Mouse (Mus musculus) CH12.LX (cell line): ENCODE data around the gene Tcl1. TPM values are rescaled to one million over a fixed set of nuclear protein-coding genes. Genes with fewer than 3 reads are reported as not detected.
"Not testable (repeated sequence)": the region's sequence is repeated elsewhere in the genome, so short reads cannot be mapped to it uniquely, and the experiment has no call there.

Source experiments
- DNase-seq: peaks from one replicate; pipeline ENCODE4 v3.0.0-alpha.2; 2013; ENCODE audit errors: extremely low read depth
- H3K27ac ChIP-seq: 2 replicates; pipeline ENCODE4 v1.5.1; 2012; ENCODE audit warnings: low read depth, mild to moderate bottlenecking, control low read depth, moderate library complexity; ENCODE audit not compliant: insufficient read depth
- H3K27me3 ChIP-seq: replicated peaks from 2 replicates; pipeline ENCODE3; 2012; ENCODE audit warnings: inconsistent platforms
- H3K36me3 ChIP-seq, 2 experiments: replicated peaks in 1 of 2; 2 replicates each; pipeline versions ENCODE3 to v1.6.1; 2012; ENCODE audit warnings: inconsistent platforms in 1 of 2, low read length in 1 of 2, mild to moderate bottlenecking in 1 of 2, mixed read lengths in 1 of 2, moderate library complexity in 1 of 2; ENCODE audit not compliant: control insufficient read depth in 1 of 2, insufficient read depth in 1 of 2
- H3K4me1 ChIP-seq, 2 experiments: 2 replicates each; pipeline ENCODE4 v1.6.1; 2012; ENCODE audit warnings: inconsistent platforms in 1 of 2, moderate library complexity in 1 of 2; ENCODE audit not compliant: insufficient read depth in 2 of 2, control insufficient read depth in 1 of 2
- H3K4me2 ChIP-seq: 2 replicates; pipeline ENCODE4 v1.6.1; 2012; ENCODE audit warnings: low read depth, mild to moderate bottlenecking, control low read depth; ENCODE audit not compliant: poor library complexity, insufficient read depth, severe bottlenecking
- H3K4me3 ChIP-seq, 3 experiments: fragments of 150-350 bp in 1 of 3; sonication (generic) in 1 of 3; replicated peaks in 1 of 3; 2 replicates each; pipeline versions ENCODE3 to v1.5.1; 2011 to 2012; ENCODE audit warnings: low read depth in 2 of 3, low read length in 2 of 3, mild to moderate bottlenecking in 2 of 3, moderate library complexity in 2 of 3, control low read depth in 1 of 3, improper control_type of control experiment in 1 of 3, inconsistent platforms in 1 of 3, mixed read lengths in 1 of 3; ENCODE audit not compliant: poor library complexity in 1 of 3
- H3K79me2 ChIP-seq: replicated peaks from 2 replicates; pipeline ENCODE4 v1.6.1; 2012; ENCODE audit warnings: mild to moderate bottlenecking, moderate library complexity; ENCODE audit not compliant: control insufficient read depth, poor library complexity, insufficient read depth, severe bottlenecking; ENCODE audit errors: extremely low read depth
- H3K9ac ChIP-seq: 2 replicates; pipeline ENCODE4 v1.6.1; 2012; ENCODE audit warnings: low read depth, mild to moderate bottlenecking, control low read depth, moderate library complexity; ENCODE audit not compliant: insufficient read depth
- H3K9me3 ChIP-seq: replicated peaks from 2 replicates; pipeline ENCODE3; 2012; ENCODE audit warnings: low read length, inconsistent platforms, mixed read lengths
- CTCF ChIP-seq, 2 experiments: IDR thresholded peaks in 1 of 2; conservative IDR thresholded peaks in 1 of 2; 2 replicates each; pipeline ENCODE4 v1.5.1; 2011 to 2012; ENCODE audit warnings: low read depth in 2 of 2, low read length in 2 of 2, improper control_type of control experiment in 1 of 2, inconsistent platforms in 1 of 2, mild to moderate bottlenecking in 1 of 2, moderate library complexity in 1 of 2
- dilution Hi-C: fragments of 300-500 bp; cut with MboI; formaldehyde crosslinking; loops from 2 replicates; pipeline ENCODE4 v1.14.3; 2020; ENCODE audit warnings: low sequenced_read_pairs; ENCODE audit not compliant: extremely low pct_unique_long_range_greater_than_20kb, extremely low pct_ligation_motif_present
- in situ Hi-C: fragments of 300-500 bp; cut with MboI; formaldehyde crosslinking; loops from 3 replicates; pipeline ENCODE4 v1.14.3; 2019; ENCODE audit warnings: low sequenced_read_pairs, low pct_ligation_motif_present, low pct_unique_long_range_greater_than_20kb, mixed read lengths
- polyA plus RNA-seq: library from polyadenylated mRNA; unstranded; fragments of >175 nt; gene quantifications from 2 replicates; pipeline ENCODE4 v1.2.1, GENCODE M21; 2012; ENCODE audit warnings: low read depth; ENCODE audit not compliant: insufficient read length
- total RNA-seq, 2 experiments: library from RNA; depleted of rRNA; stranded (reverse); fragments of 300-350 nt in 1 of 2; fragments of >200 nt in 1 of 2; gene quantifications; 2 replicates each; pipeline ENCODE4 v1.2.3; 2012 to 2014

The Tcl1 gene
- total and polyA plus RNA-seq, 3 experiments: not detected

- DNase-seq, H3K4me1 ChIP-seq, H3K4me2 ChIP-seq, H3K36me3 ChIP-seq, H3K9me3 ChIP-seq, in situ Hi-C loops, H3K9ac ChIP-seq, dilution Hi-C loops, H3K79me2 ChIP-seq, H3K27ac ChIP-seq, H3K4me3 ChIP-seq: not testable (repeated sequence)
- H3K27me3 ChIP-seq: peaks cover 19% of the 10 kb centered on the region
These were observed 22.7 kb downstream of the Tcl1 start for GRCm38 (mm10) chr12:105199684-105200497.

- dilution Hi-C loops, H3K4me2 ChIP-seq, H3K79me2 ChIP-seq, H3K4me3 ChIP-seq, H3K9me3 ChIP-seq, H3K27ac ChIP-seq, DNase-seq, H3K9ac ChIP-seq, H3K4me1 ChIP-seq, in situ Hi-C loops, H3K36me3 ChIP-seq: not testable (repeated sequence)
- H3K27me3 ChIP-seq: peaks cover 16% of the 10 kb centered on the region
These were observed 31.9 kb downstream of the Tcl1 start, which contains the start of gene Tcl1b3 for GRCm38 (mm10) chr12:105190743-105191142. Gene Tcl1b3 (plus strand): TSS chr12:105191043.

- peak; percentile 21 to 34 for TF ChIP-seq CTCF (conservative IDR thresholded peaks at IDR 0.05 in 1 of 2, IDR thresholded peaks at IDR 0.05 in 1 of 2; ENCODE audit: low read depth in 2 of 2, low read length in 2 of 2)
- dilution Hi-C loops, in situ Hi-C loops: not testable (repeated sequence)
These were observed 33.6 kb downstream of the Tcl1 start for GRCm38 (mm10) chr12:105188980-105189379.

GRCm38 (mm10) chr12:105181040-105181644, 41.5 kb downstream of the Tcl1 start:
- H3K79me2 ChIP-seq, H3K4me3 ChIP-seq, H3K4me1 ChIP-seq, H3K4me2 ChIP-seq, H3K27ac ChIP-seq, H3K36me3 ChIP-seq, DNase-seq, H3K9me3 ChIP-seq, dilution Hi-C loops, H3K9ac ChIP-seq, in situ Hi-C loops: not testable (repeated sequence)
- H3K27me3 ChIP-seq: peaks cover 25% of the 10 kb centered on the region

More at GRCm38 (mm10) chr12:105188980-105189379, 33.6 kb downstream of the Tcl1 start:
- not testable (repeated sequence) for H3K4me1 ChIP-seq, H3K4me2 ChIP-seq, DNase-seq, H3K36me3 ChIP-seq, H3K9me3 ChIP-seq, H3K27ac ChIP-seq, H3K9ac ChIP-seq, H3K79me2 ChIP-seq, H3K4me3 ChIP-seq
- H3K27me3 ChIP-seq: peaks cover 14% of the 10 kb centered on the region

- H3K36me3 ChIP-seq, H3K4me3 ChIP-seq, in situ Hi-C loops, H3K4me1 ChIP-seq, H3K27ac ChIP-seq, H3K9me3 ChIP-seq, dilution Hi-C loops, H3K79me2 ChIP-seq, DNase-seq, H3K9ac ChIP-seq, H3K4me2 ChIP-seq: not testable (repeated sequence)
- H3K27me3 ChIP-seq: peaks cover 38% of the 10 kb centered on the region
These were observed 46.5 kb downstream of the Tcl1 start, which contains the start of gene Tcl1b5 for GRCm38 (mm10) chr12:105176044-105176443. Gene Tcl1b5 (plus strand): TSS chr12:105176344.
